Mouse (Mus musculus): ENCODE data around the gene Nicn1.
"Not testable (repeated sequence)": the region's sequence is repeated elsewhere in the genome, so short reads cannot be mapped to it uniquely, and the experiment has no call there.

The Nicn1 gene

GRCm38 (mm10) chr9:108278697-108279450 is 11.4 kb upstream of the Nicn1 start:
- DNase-seq (ENCODE audit: low spot score in 2 of 2): peak; percentile 37 to 77

GRCm38 (mm10) chr9:108280071-108280828 is 10.0 kb upstream of the Nicn1 start:
- no peak for DNase-seq (ENCODE audit: low spot score in 2 of 2)

- peak; percentile 75 to 89 for DNase-seq (ENCODE audit: low spot score in 2 of 2)
These were observed 5.8 kb upstream of the Nicn1 start for GRCm38 (mm10) chr9:108284410-108284809.

- not testable (repeated sequence) for DNase-seq (ENCODE audit: low spot score in 2 of 2)
These were observed 2.5 kb upstream of the Nicn1 start for GRCm38 (mm10) chr9:108287526-108288238.

GRCm38 (mm10) chr9:108289347-108289746 is 882 bp upstream of the Nicn1 start:
- no peak for DNase-seq (ENCODE audit: low spot score in 2 of 2)

- DNase-seq (ENCODE audit: low spot score in 2 of 2): no peak
These were observed 544 bp downstream of the Nicn1 start for GRCm38 (mm10) chr9:108290773-108291172.

GRCm38 (mm10) chr9:108296453-108297355 is 6.5 kb downstream of the Nicn1 start, which contains the start of gene Amt:
Gene Amt, plus strand, starts transcription at chr9:108296853.
- DNase-seq (ENCODE audit: low spot score in 2 of 2): no peak

GRCm38 (mm10) chr9:108301853-108302252 is 11.6 kb downstream of the Nicn1 start:
- DNase-seq (ENCODE audit: low spot score in 2 of 2): no peak

- DNase-seq (ENCODE audit: low spot score in 2 of 2): no peak
These were observed 14.5 kb downstream of the Nicn1 start for GRCm38 (mm10) chr9:108304716-108305115.

- DNase-seq (ENCODE audit: low spot score in 2 of 2): peak; percentile 41 to 42
These were observed 14.9 kb downstream of the Nicn1 start for GRCm38 (mm10) chr9:108305170-108305569.

- DNase-seq (ENCODE audit: low spot score in 2 of 2): peak; percentile 96 to 97
These were observed 15.6 kb downstream of the Nicn1 start, which contains the start of the genes Rhoa and Tcta for GRCm38 (mm10) chr9:108305629-108306520. Gene Rhoa, plus strand, starts transcription at chr9:108306129. Gene Tcta, minus strand, starts transcription at chr9:108306160.

GRCm38 (mm10) chr9:108306571-108306980 is 16.3 kb downstream of the Nicn1 start:
- peak; percentile 89 to 91 for DNase-seq (ENCODE audit: low spot score in 2 of 2)

- DNase-seq (ENCODE audit: low spot score in 2 of 2): no peak
These were observed 17.0 kb downstream of the Nicn1 start for GRCm38 (mm10) chr9:108307021-108307807.

- DNase-seq (ENCODE audit: low spot score in 2 of 2): no peak
These were observed 17.9 kb downstream of the Nicn1 start for GRCm38 (mm10) chr9:108308141-108308540.

GRCm38 (mm10) chr9:108317572-108317971 is 27.3 kb downstream of the Nicn1 start:
- DNase-seq (ENCODE audit: low spot score in 2 of 2): peak in 1 of 2 experiments; percentile 45

GRCm38 (mm10) chr9:108318462-108318861 is 28.2 kb downstream of the Nicn1 start:
- no peak for DNase-seq (ENCODE audit: low spot score in 2 of 2)

- DNase-seq (ENCODE audit: low spot score in 2 of 2): not testable (repeated sequence)
These were observed 31.8 kb downstream of the Nicn1 start for GRCm38 (mm10) chr9:108322054-108322453.

- DNase-seq (ENCODE audit: low spot score in 2 of 2): no peak
These were observed 34.6 kb downstream of the Nicn1 start for GRCm38 (mm10) chr9:108324784-108325183.

- no peak for DNase-seq (ENCODE audit: low spot score in 2 of 2)
These were observed 35.6 kb downstream of the Nicn1 start for GRCm38 (mm10) chr9:108325811-108326210.
